ENCODE assay signal across 24 mouse cellular contexts in genomic region chr5:110906708-110907107, GRCm38 (mm10). TPM values are rescaled to one million over a fixed set of nuclear protein-coding genes. Genes with fewer than 3 reads are reported as not detected.
DNase-seq lines count a peak whose midpoint lies in the region; ATAC-seq and TF ChIP-seq lines count a peak whose summit lies in the region.
"Had no signal": no experiment of that assay in that cellular context is flagged by ENCODE, and none has a peak within 500 bp of the region (broad histone marks: within the 10 kb centered on the region; RNA-seq: fewer than 3 reads in every experiment).

No protein-coding gene starts in this region.

- TF ChIP-seq EP300 in MEL (IDR thresholded peaks at IDR 0.05; ENCODE audit: low read depth in 1 of 2, low read length in 2 of 2) = no peak

- H3K79me2 ChIP-seq in MEL (ENCODE audit: control insufficient read depth, insufficient read depth, low read length, poor library complexity) (no peaks in the 10 kb centered on the region), myocyte (ENCODE audit: control insufficient read depth, insufficient read depth) (no peaks in the 10 kb centered on the region)

- no peak overlapping the region for H3K9ac ChIP-seq in MEL (ENCODE audit: control insufficient read depth, low read depth, low read length, poor library complexity, severe bottlenecking)
- H3K9ac ChIP-seq: embryonic facial prominence, embryonic 12.5 days; forebrain, embryonic 12.5 days had no signal

- peak overlapping the region; percentile 74 for H3K4me3 ChIP-seq in megakaryocyte, embryonic 14.5 days (replicated peaks)
- H3K4me3 ChIP-seq in MEL (ENCODE audit: control insufficient read depth in 1 of 2, insufficient read depth in 1 of 2, low read depth in 2 of 2, low read length in 2 of 2) (no peak overlapping the region), myocyte (no peak overlapping the region)
- H3K4me3 ChIP-seq: embryonic facial prominence, embryonic 10.5 days; embryonic facial prominence, embryonic 12.5 days; forebrain, embryonic 10.5 days; forebrain, embryonic 12.5 days had no signal

- no peak for ATAC-seq in megakaryocyte, adult 5-6 weeks (ENCODE audit: poor library complexity, severe bottlenecking)
- ATAC-seq: CD4-positive, CD25-positive, alpha-beta regulatory T cell, adult 4 months; forebrain, embryonic 14.5 days; forebrain, embryonic 16.5 days had no signal

- no peak for TF ChIP-seq RAD21 in MEL (IDR thresholded peaks at IDR 0.05; ENCODE audit: low read depth, low read length)

- no peak overlapping the region for H3K27ac ChIP-seq in MEL (ENCODE audit: control insufficient read depth, low read depth, low read length)
- H3K27ac ChIP-seq: embryonic facial prominence, embryonic 10.5 days; embryonic facial prominence, embryonic 12.5 days; forebrain, embryonic 10.5 days; forebrain, embryonic 12.5 days had no signal

- TF ChIP-seq POLR2A in MEL (IDR thresholded peaks at IDR 0.05; ENCODE audit: control insufficient read depth in 1 of 2, insufficient read depth in 1 of 2, low read depth in 1 of 2, low read length in 2 of 2, poor library complexity in 1 of 2) (no peak), myocyte (IDR thresholded peaks at IDR 0.05; ENCODE audit: insufficient read length, low read depth) (no peak)

- peaks cover 31% of the 10 kb centered on the region for H3K4me1 ChIP-seq in megakaryocyte, embryonic 14.5 days
- peaks cover 2 to 10% of the 10 kb centered on the region in 2 experiments; a peak in 2 of 4 replicates for H3K4me1 ChIP-seq in MEL (ENCODE audit: control insufficient read depth in 1 of 2, insufficient read depth in 2 of 2, low read length in 2 of 2)
- H3K4me1 ChIP-seq: forebrain, embryonic 10.5 days; forebrain, embryonic 12.5 days had no signal

- peak; percentile 67 for DNase-seq in heart, adult 11 months
- DNase-seq in heart, adult 18-20 months = no peak
- no peak for DNase-seq in MEL (ENCODE audit: low read depth, low spot score)
- no peak for DNase-seq in adrenal gland, adult 18-20 months (ENCODE audit: low spot score in 2 of 2)
- no peak for DNase-seq in thymus, adult 18-20 months
- DNase-seq: adrenal gland, adult 2 months; adrenal gland, postnatal 10 days; adrenal gland, postnatal 25 days; B cell, adult 2 months; cerebellum, adult 11 months; cerebellum, adult 18-20 months; cerebellum, adult 9-10 months; cerebellum, postnatal 10 days; cerebellum, postnatal 25 days had no signal

- no peaks in the 10 kb centered on the region for H3K36me3 ChIP-seq in megakaryocyte, embryonic 14.5 days (replicated peaks; ENCODE audit: low read length)
- peaks cover 0 to 7% of the 10 kb centered on the region in 2 experiments; a peak in 2 of 4 replicates for H3K36me3 ChIP-seq in MEL (ENCODE audit: control insufficient read depth in 1 of 2, insufficient read depth in 2 of 2, low read length in 2 of 2)
- H3K36me3 ChIP-seq in myocyte (ENCODE audit: control insufficient read depth, insufficient read depth) = no peaks in the 10 kb centered on the region

- TF ChIP-seq CTCF in MEL (IDR thresholded peaks at IDR 0.05 in 2 of 3, conservative IDR thresholded peaks at IDR 0.05 in 1 of 3; ENCODE audit: control insufficient read depth in 1 of 3, insufficient read depth in 1 of 3, low read depth in 2 of 3, low read length in 3 of 3, poor library complexity in 1 of 3, severe bottlenecking in 1 of 3) = no peak

- no peak overlapping the region for H3ac ChIP-seq in myocyte (ENCODE audit: control insufficient read depth, insufficient read length)

- H3K27me3 ChIP-seq in megakaryocyte, embryonic 14.5 days (replicated peaks) = peaks cover 3% of the 10 kb centered on the region
- H3K27me3 ChIP-seq in MEL (ENCODE audit: control insufficient read depth in 1 of 2, insufficient read depth in 2 of 2, low read length in 2 of 2) (no peaks in the 10 kb centered on the region), myocyte (ENCODE audit: control insufficient read depth, insufficient read depth, insufficient read length) (no peaks in the 10 kb centered on the region)
- H3K27me3 ChIP-seq: embryonic facial prominence, embryonic 12.5 days; forebrain, embryonic 12.5 days had no signal

- H3K4me2 ChIP-seq in myocyte (ENCODE audit: low read depth) = no peak overlapping the region
- H3K4me2 ChIP-seq: embryonic facial prominence, embryonic 12.5 days; forebrain, embryonic 12.5 days had no signal

- no peaks in the 10 kb centered on the region for H3K9me3 ChIP-seq in megakaryocyte, embryonic 14.5 days
- H3K9me3 ChIP-seq in MEL (replicated peaks; ENCODE audit: insufficient read depth, low read length) = no peaks in the 10 kb centered on the region
- H3K9me3 ChIP-seq: embryonic facial prominence, embryonic 12.5 days had no signal

TF ChIP-seq in MEL, 35 proteins besides CTCF, POLR2A, EP300 and RAD21:
- TF ChIP-seq POLR2AphosphoS5 (IDR thresholded peaks at IDR 0.05; ENCODE audit: borderline replicate concordance, low read depth, low read length) = peak; percentile 88; the same call in 1 of the 2 replicates
- no peak for TF ChIP-seq JUND (IDR thresholded peaks at IDR 0.05; ENCODE audit: low read depth, low read length)

TF ChIP-seq in myocyte, 11 proteins besides CTCF, POLR2A, EP300 and RAD21:
- TF ChIP-seq MYOG (IDR thresholded peaks at IDR 0.05; ENCODE audit: control insufficient read depth in 1 of 3, insufficient read depth in 1 of 3, insufficient read length in 2 of 3, low read depth in 2 of 3) = no peak
- TF ChIP-seq REST (IDR thresholded peaks at IDR 0.05; ENCODE audit: insufficient read depth, insufficient read length) = peak; percentile 1
- no peak for TF ChIP-seq USF1 (IDR thresholded peaks at IDR 0.05; ENCODE audit: low read depth)
- no peak for TF ChIP-seq E2F4 (IDR thresholded peaks at IDR 0.05; ENCODE audit: insufficient read depth)

RNA-seq across cellular contexts. Expression of gene Ttc28, which starts 27.1 kb away (rescaled TPM):
- 10 to 100 TPM; 12.4 to 13.0 TPM for total RNA-seq in heart, adult 18-20 months (2021)
- 6.7 TPM in 2 replicates for polyA plus RNA-seq in megakaryocyte, embryonic 14.5 days (2012; ENCODE audit: insufficient read depth, low replicate concordance)
- 0.89 TPM in 2 replicates for total RNA-seq in megakaryocyte, adult 5-6 weeks (2015)
- 0.29 and 7.4 TPM in 2 replicates for total RNA-seq in megakaryocyte, adult 5-6 weeks (2017)
- total RNA-seq in MEL (2012; rRNA removed) = 1.1 and 1.2 TPM in 2 replicates
- polyA plus RNA-seq in MEL (2012; ENCODE audit: insufficient read depth in 1 of 2, insufficient read length in 2 of 2, low read depth in 1 of 2, low replicate concordance in 2 of 2, missing spikeins in 1 of 2) (1 to 10 TPM in 1 of 2 experiments, not detected in 1; 1.8 TPM), myocyte (2012; fragmentation: generic; extraction: Trizol) (8.5 TPM)
- 10 to 100 TPM; 15.4 to 20.2 TPM for total RNA-seq in adrenal gland, adult 18-20 months (2021)
